Mouse (Mus musculus) embryonic facial prominence, embryonic 11.5 days (tissue): ENCODE results near the gene Ankrd33b. TPM values are rescaled to one million over a fixed set of nuclear protein-coding genes. Genes with fewer than 3 reads are reported as not detected.

Experiments used
- ATAC-seq: fragments of 200-750 bp; cut with Nextera tagmentation; replicated peaks from 2 replicates; pipeline ENCODE4 v1.8.0; 2017; ENCODE audit warnings: low read depth; ENCODE audit not compliant: insufficient number of reproducible peaks, low FRiP score, low TSS enrichment
- DNase-seq: peaks from one replicate; pipeline ENCODE4 v3.0.0-alpha.2; 2015; ENCODE audit warnings: low spot score
- H3K27ac ChIP-seq: fragments of 300-500 bp; sonication (generic); replicated peaks from 2 replicates; pipeline ENCODE4 v1.5.1; 2014; ENCODE audit warnings: mild to moderate bottlenecking, low read depth, low read length, control low read depth
- H3K27me3 ChIP-seq: fragments of 300-500 bp; sonication (generic); 2 replicates; pipeline ENCODE4 v1.6.1; 2014; ENCODE audit warnings: mild to moderate bottlenecking, low read length, moderate library complexity, mixed read lengths; ENCODE audit not compliant: control insufficient read depth, insufficient read depth
- H3K36me3 ChIP-seq: fragments of 300-500 bp; sonication (generic); replicated peaks from 2 replicates; pipeline ENCODE4 v1.6.1; 2014; ENCODE audit warnings: low read depth, mild to moderate bottlenecking, low read length, moderate library complexity, mixed read lengths; ENCODE audit not compliant: control insufficient read depth, insufficient read depth
- H3K4me1 ChIP-seq: fragments of 300-500 bp; sonication (generic); 2 replicates; pipeline ENCODE4 v1.6.1; 2014; ENCODE audit warnings: low read length, mixed read lengths; ENCODE audit not compliant: control insufficient read depth, insufficient read depth
- H3K4me2 ChIP-seq: fragments of 300-500 bp; sonication (generic); 2 replicates; pipeline ENCODE4 v1.6.1; 2014; ENCODE audit warnings: low read depth, mild to moderate bottlenecking, control low read depth, low read length, moderate library complexity
- H3K4me3 ChIP-seq: fragments of 300-500 bp; sonication (generic); 2 replicates; pipeline ENCODE4 v1.5.1; 2014; ENCODE audit warnings: low read depth, low read length, control low read depth
- H3K9ac ChIP-seq: fragments of 300-500 bp; sonication (generic); replicated peaks from 2 replicates; pipeline ENCODE4 v1.6.1; 2014; ENCODE audit warnings: mild to moderate bottlenecking, control low read depth, low read length
- H3K9me3 ChIP-seq: fragments of 300-500 bp; sonication (generic); replicated peaks from 2 replicates; pipeline ENCODE4 v1.6.1; 2016; ENCODE audit warnings: mild to moderate bottlenecking, low read length, inconsistent platforms, mixed read lengths; ENCODE audit not compliant: control insufficient read depth
- WGBS: fragments of 180-500 bp; shearing (Covaris S2); extraction: QIAGEN DNeasy Blood & Tissue Kit; methylation state at CpG from one replicate; pipeline ENCODE4 v1.1.7; 2014; 5-methylcytosine and 5-hydroxymethylcytosine counted together
- polyA plus RNA-seq: library from polyadenylated mRNA; unstranded; fragments of >200 nt; fragmentation: Nextera tagmentation; extraction: Ambion mirVana; gene quantifications from 2 replicates; pipeline ENCODE4 v1.2.1, GENCODE M21; 2014

Ankrd33b gene
- polyA plus RNA-seq, 1 experiment from 2014 or later: 0.13 TPM

- no peak overlapping the region for H3K4me2 ChIP-seq
- no peak overlapping the region for H3K27ac ChIP-seq
- no peaks in the 10 kb centered on the region for H3K27me3 ChIP-seq
- no peak overlapping the region for H3K4me3 ChIP-seq
- no peak for DNase-seq
- ATAC-seq: no peak
- no peaks in the 10 kb centered on the region for H3K36me3 ChIP-seq
- H3K9me3 ChIP-seq: no peaks in the 10 kb centered on the region
- 78% methylated on average over 2 of the region's 2 CpGs for WGBS
- no peaks in the 10 kb centered on the region for H3K4me1 ChIP-seq
- no peak overlapping the region for H3K9ac ChIP-seq
Observed at GRCm38 (mm10) chr15:31279120-31279519, 88.4 kb downstream of the Ankrd33b start.

- Histone ChIP-seq H3K4me3 (no peak overlapping the region), H3K9ac (no peak overlapping the region), H3K9me3 (no peaks in the 10 kb centered on the region), H3K27ac (no peak overlapping the region), H3K4me2 (no peak overlapping the region), H3K36me3 (no peaks in the 10 kb centered on the region), H3K4me1 (no peaks in the 10 kb centered on the region), H3K27me3 (no peaks in the 10 kb centered on the region)
- DNase-seq (no peak), ATAC-seq (no peak)
- 80% methylated on average over 4 of the region's 4 CpGs for WGBS
Observed at GRCm38 (mm10) chr15:31278090-31278489, 89.4 kb downstream of the Ankrd33b start.

- H3K27ac ChIP-seq: no peak overlapping the region
- H3K27me3 ChIP-seq: no peaks in the 10 kb centered on the region
- ATAC-seq: no peak
- no peak overlapping the region for H3K9ac ChIP-seq
- H3K4me2 ChIP-seq: no peak overlapping the region
- no peak for DNase-seq
- 76% methylated on average over 10 of the region's 10 CpGs for WGBS
- H3K4me3 ChIP-seq: no peak overlapping the region
- no peaks in the 10 kb centered on the region for H3K9me3 ChIP-seq
- H3K36me3 ChIP-seq: no peaks in the 10 kb centered on the region
- no peaks in the 10 kb centered on the region for H3K4me1 ChIP-seq
Observed at GRCm38 (mm10) chr15:31273509-31273908, 94.0 kb downstream of the Ankrd33b start.

- Histone ChIP-seq H3K9ac (no peak overlapping the region), H3K4me1 (no peaks in the 10 kb centered on the region), H3K27ac (no peak overlapping the region), H3K9me3 (no peaks in the 10 kb centered on the region), H3K27me3 (no peaks in the 10 kb centered on the region), H3K4me3 (no peak overlapping the region), H3K36me3 (no peaks in the 10 kb centered on the region), H3K4me2 (no peak overlapping the region)
- DNase-seq (no peak), ATAC-seq (no peak)
- 75% methylated on average over 7 of the region's 7 CpGs for WGBS
Observed at GRCm38 (mm10) chr15:31272695-31273094, 94.8 kb downstream of the Ankrd33b start.

GRCm38 (mm10) chr15:31269558-31269957 is 98.0 kb downstream of the Ankrd33b start:
- H3K36me3 ChIP-seq: no peaks in the 10 kb centered on the region
- no peaks in the 10 kb centered on the region for H3K4me1 ChIP-seq
- no peak for ATAC-seq
- 80% methylated on average over 4 of the region's 4 CpGs for WGBS
- no peak overlapping the region for H3K9ac ChIP-seq
- H3K4me2 ChIP-seq: no peak overlapping the region
- no peaks in the 10 kb centered on the region for H3K9me3 ChIP-seq
- H3K27ac ChIP-seq: no peak overlapping the region
- no peak overlapping the region for H3K4me3 ChIP-seq
- H3K27me3 ChIP-seq: no peaks in the 10 kb centered on the region
- DNase-seq: no peak

GRCm38 (mm10) chr15:31268148-31268547 is 99.4 kb downstream of the Ankrd33b start:
- DNase-seq: no peak
- H3K27me3 ChIP-seq: no peaks in the 10 kb centered on the region
- no peak overlapping the region for H3K27ac ChIP-seq
- H3K36me3 ChIP-seq: no peaks in the 10 kb centered on the region
- no peak overlapping the region for H3K4me2 ChIP-seq
- no peaks in the 10 kb centered on the region for H3K4me1 ChIP-seq
- H3K4me3 ChIP-seq: no peak overlapping the region
- no peak for ATAC-seq
- no peak overlapping the region for H3K9ac ChIP-seq
- WGBS: 88% methylated on average over 6 of the region's 6 CpGs
- no peaks in the 10 kb centered on the region for H3K9me3 ChIP-seq

GRCm38 (mm10) chr15:31265845-31266244 is 101.7 kb downstream of the Ankrd33b start:
- Histone ChIP-seq H3K4me3 (no peak overlapping the region), H3K4me1 (no peaks in the 10 kb centered on the region), H3K27ac (no peak overlapping the region), H3K9ac (no peak overlapping the region), H3K9me3 (no peaks in the 10 kb centered on the region), H3K36me3 (no peaks in the 10 kb centered on the region), H3K27me3 (no peaks in the 10 kb centered on the region), H3K4me2 (no peak overlapping the region)
- 92% methylated on average over 12 of the region's 12 CpGs for WGBS
- ATAC-seq (no peak), DNase-seq (no peak)

GRCm38 (mm10) chr15:31265404-31265803 is 102.1 kb downstream of the Ankrd33b start:
- Histone ChIP-seq H3K27me3 (no peaks in the 10 kb centered on the region), H3K36me3 (no peaks in the 10 kb centered on the region), H3K4me1 (no peaks in the 10 kb centered on the region), H3K9me3 (no peaks in the 10 kb centered on the region), H3K4me2 (no peak overlapping the region), H3K9ac (no peak overlapping the region), H3K27ac (no peak overlapping the region), H3K4me3 (no peak overlapping the region)
- ATAC-seq (0 out of 2 replicates have a peak, but pooled peaks have one; percentile 14), DNase-seq (no peak)
- 91% methylated on average over 8 of the region's 8 CpGs for WGBS
